Mouse (Mus musculus) bone marrow macrophage, adult 2 months (primary cell): ENCODE measurements around the gene Mad2l2.

Experiments used
- CTCF ChIP-seq: IDR thresholded peaks from 2 replicates; pipeline ENCODE4 v1.5.1; 2012; ENCODE audit warnings: low read depth, mild to moderate bottlenecking, low read length, moderate library complexity
- POLR2A ChIP-seq: IDR thresholded peaks from 2 replicates; pipeline ENCODE4 v1.6.1; 2012; ENCODE audit warnings: mild to moderate bottlenecking, low read depth, low read length, borderline replicate concordance

DNA sequence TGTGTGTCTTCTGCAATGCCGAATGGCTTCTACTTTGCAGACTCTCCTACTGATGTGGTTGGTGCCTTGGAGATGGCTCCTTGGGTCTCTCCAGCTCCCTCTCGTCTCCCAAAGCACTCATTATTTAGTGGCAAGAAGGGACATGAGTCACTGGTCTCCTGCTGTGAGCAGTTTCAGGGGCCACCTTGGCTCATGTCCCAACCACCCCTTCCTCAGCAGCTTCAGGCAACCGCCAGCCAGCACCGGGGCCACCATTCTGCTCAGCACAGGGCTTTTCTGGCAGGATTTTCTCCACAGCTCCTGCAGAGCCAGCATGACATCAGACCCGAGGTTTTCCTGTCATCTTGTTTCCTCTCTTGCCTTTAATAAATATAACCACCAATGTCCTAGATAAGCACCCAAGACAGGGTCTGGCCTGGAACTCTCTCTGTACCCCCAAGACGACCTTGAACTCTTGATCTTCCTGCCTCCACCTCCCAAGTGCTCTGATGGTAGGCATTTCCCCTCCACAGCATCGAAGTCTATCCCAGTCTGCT lies 21.6 kb upstream of the Mad2l2 start:
- TF ChIP-seq CTCF: no peak
- TF ChIP-seq POLR2A: no peak
